Mouse (Mus musculus): Measurements from ENCODE around the gene Glis3. TPM values are rescaled to one million over a fixed set of nuclear protein-coding genes. Genes with fewer than 3 reads are reported as not detected.

Gene Glis3
- polyA plus RNA-seq, 1 experiment from 2014 or later: 7.9 TPM

DNA sequence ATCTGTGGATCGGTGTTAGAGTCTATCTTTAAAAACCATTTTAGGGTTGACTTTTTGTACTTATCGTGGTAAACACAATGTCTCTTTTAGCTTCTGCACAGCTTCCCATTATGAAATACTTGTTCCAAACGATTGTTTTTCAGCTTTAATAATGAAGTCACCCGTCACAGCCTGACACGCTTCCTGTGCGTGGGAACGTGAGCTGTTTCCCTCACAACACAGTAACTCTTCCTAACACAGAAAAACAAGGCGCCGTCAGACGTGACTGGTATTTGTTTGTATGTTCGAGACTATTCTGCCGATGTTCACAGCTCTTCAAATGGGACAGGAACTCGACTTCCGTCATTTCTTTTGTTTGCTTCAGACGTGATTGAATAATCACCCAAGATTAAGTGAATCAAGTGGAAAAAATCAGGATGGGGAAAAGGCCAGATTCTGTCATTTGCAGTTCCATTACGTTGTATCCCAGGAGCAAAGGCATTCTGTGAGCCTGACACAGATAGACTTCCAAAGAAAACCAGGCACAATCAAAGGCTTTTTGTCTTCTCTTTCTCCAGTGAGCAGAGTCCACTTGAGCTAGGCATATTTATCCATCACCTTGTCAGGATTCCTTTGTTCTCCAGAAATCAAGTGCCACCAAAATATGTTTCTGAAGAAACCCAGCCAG, 351.3 kb downstream of the Glis3 start:
- ATAC-seq (ENCODE audit: low FRiP score, low TSS enrichment): no peak
- H3K4me3 ChIP-seq (ENCODE audit: low read length): no peak overlapping the region
- WGBS: 77% methylated on average over 16 of the region's 16 CpGs

DNA sequence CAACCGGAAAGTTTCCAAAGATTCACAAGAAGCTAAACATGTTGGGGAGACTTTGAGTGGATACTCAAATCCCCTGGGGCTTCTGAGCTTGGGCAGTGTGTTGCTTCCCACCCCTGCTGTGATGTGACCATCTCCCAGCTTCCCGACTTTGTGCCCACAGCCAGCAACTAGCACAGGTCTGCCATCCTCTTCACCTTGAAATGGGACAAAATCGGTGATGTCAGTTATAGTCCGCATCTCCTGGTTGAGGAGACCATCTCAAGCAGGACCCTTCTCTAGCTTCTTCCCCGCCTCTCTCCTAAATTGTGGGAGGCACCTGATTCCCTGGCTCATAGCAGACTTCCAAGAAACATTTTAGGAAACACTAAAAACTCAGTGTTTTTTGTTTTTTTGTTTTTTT, 352.3 kb downstream of the Glis3 start:
- no peaks in the 10 kb centered on the region for H3K36me3 ChIP-seq (ENCODE audit: control insufficient read depth, insufficient read depth, low read length)
- H3K9ac ChIP-seq (ENCODE audit: low read depth, low read length): no peak overlapping the region
- H3K4me2 ChIP-seq (replicated peaks; ENCODE audit: low read depth, low read length): no peak overlapping the region
- H3K27ac ChIP-seq (ENCODE audit: low read depth, low read length): no peak overlapping the region
- H3K4me1 ChIP-seq (ENCODE audit: control insufficient read depth, insufficient read depth, low read length): no peaks in the 10 kb centered on the region
- no peaks in the 10 kb centered on the region for H3K9me3 ChIP-seq (ENCODE audit: control insufficient read depth, low read length)
- 89% methylated on average over 5 of the region's 5 CpGs for WGBS
- no peaks in the 10 kb centered on the region for H3K27me3 ChIP-seq (ENCODE audit: control insufficient read depth, insufficient read depth, low read length)
- ATAC-seq (ENCODE audit: low FRiP score, low TSS enrichment): no peak
- no peak overlapping the region for H3K4me3 ChIP-seq (ENCODE audit: low read length)

More for the DNA sequence above, 351.3 kb downstream of the Glis3 start:
- Histone ChIP-seq H3K27me3 (ENCODE audit: control insufficient read depth, insufficient read depth, low read length) (no peaks in the 10 kb centered on the region), H3K9me3 (ENCODE audit: control insufficient read depth, low read length) (no peaks in the 10 kb centered on the region), H3K9ac (ENCODE audit: low read depth, low read length) (no peak overlapping the region), H3K4me2 (replicated peaks; ENCODE audit: low read depth, low read length) (no peak overlapping the region), H3K4me1 (ENCODE audit: control insufficient read depth, insufficient read depth, low read length) (0 out of 2 replicates have a peak, but pooled peaks cover 5% of the 10 kb centered on the region), H3K36me3 (ENCODE audit: control insufficient read depth, insufficient read depth, low read length) (no peaks in the 10 kb centered on the region), H3K27ac (ENCODE audit: low read depth, low read length) (no peak overlapping the region)

DNA sequence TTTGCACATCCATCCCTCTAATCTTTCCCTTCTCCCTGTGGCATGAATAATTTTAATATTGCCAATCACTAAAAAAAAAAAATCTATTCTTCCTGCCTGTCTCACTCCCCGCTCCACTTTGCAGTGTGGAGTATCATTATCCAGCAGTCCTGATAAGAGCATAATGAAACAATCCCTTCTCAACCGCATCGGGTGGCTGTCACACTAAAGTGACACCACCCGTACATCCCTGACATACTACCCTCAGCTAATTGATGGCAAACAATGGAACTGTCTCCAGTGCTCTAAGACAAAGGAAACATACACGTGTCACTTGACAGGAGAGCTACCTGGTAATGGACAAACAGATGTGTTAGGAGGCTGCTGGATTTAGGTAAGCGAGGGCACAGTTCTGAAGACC, 373.8 kb downstream of the Glis3 start:
- no peaks in the 10 kb centered on the region for H3K36me3 ChIP-seq (ENCODE audit: control insufficient read depth, insufficient read depth, low read length)
- H3K9ac ChIP-seq (ENCODE audit: low read depth, low read length): no peak overlapping the region
- no peak overlapping the region for H3K4me2 ChIP-seq (replicated peaks; ENCODE audit: low read depth, low read length)
- no peak overlapping the region for H3K27ac ChIP-seq (ENCODE audit: low read depth, low read length)
- no peak for ATAC-seq (ENCODE audit: low FRiP score, low TSS enrichment)
- no peaks in the 10 kb centered on the region for H3K4me1 ChIP-seq (ENCODE audit: control insufficient read depth, insufficient read depth, low read length)
- 54% methylated on average over 6 of the region's 6 CpGs for WGBS
- H3K9me3 ChIP-seq (ENCODE audit: control insufficient read depth, low read length): no peaks in the 10 kb centered on the region
- H3K4me3 ChIP-seq (ENCODE audit: low read length): no peak overlapping the region
- H3K27me3 ChIP-seq (ENCODE audit: control insufficient read depth, insufficient read depth, low read length): no peaks in the 10 kb centered on the region

DNA sequence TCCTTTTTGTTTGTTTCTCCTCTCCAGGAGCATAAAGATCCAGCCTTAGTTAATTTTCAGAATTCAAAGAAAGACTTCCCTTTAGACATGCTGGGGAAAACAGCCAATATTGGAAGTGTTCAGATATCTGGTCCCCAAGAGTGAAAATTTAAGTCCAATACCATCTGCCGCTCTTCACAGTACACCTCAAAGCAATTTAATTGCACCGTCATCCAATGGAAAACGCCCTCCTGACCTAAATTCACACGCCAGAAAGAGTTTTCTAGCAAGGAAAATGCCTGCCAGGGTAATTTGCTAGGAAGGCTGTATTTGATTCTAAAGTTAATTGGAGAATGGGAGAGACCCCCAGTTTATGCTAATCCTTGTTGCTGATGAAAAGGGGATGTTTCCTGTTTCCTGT, 374.4 kb downstream of the Glis3 start:
- Histone ChIP-seq H3K4me3 (ENCODE audit: low read length) (no peak overlapping the region), H3K36me3 (ENCODE audit: control insufficient read depth, insufficient read depth, low read length) (no peaks in the 10 kb centered on the region), H3K9ac (ENCODE audit: low read depth, low read length) (no peak overlapping the region), H3K27me3 (ENCODE audit: control insufficient read depth, insufficient read depth, low read length) (no peaks in the 10 kb centered on the region), H3K27ac (ENCODE audit: low read depth, low read length) (no peak overlapping the region), H3K9me3 (ENCODE audit: control insufficient read depth, low read length) (no peaks in the 10 kb centered on the region), H3K4me2 (replicated peaks; ENCODE audit: low read depth, low read length) (no peak overlapping the region), H3K4me1 (ENCODE audit: control insufficient read depth, insufficient read depth, low read length) (no peaks in the 10 kb centered on the region)
- WGBS: 26% methylated on average over 4 of the region's 4 CpGs
- ATAC-seq (ENCODE audit: low FRiP score, low TSS enrichment): no peak

DNA sequence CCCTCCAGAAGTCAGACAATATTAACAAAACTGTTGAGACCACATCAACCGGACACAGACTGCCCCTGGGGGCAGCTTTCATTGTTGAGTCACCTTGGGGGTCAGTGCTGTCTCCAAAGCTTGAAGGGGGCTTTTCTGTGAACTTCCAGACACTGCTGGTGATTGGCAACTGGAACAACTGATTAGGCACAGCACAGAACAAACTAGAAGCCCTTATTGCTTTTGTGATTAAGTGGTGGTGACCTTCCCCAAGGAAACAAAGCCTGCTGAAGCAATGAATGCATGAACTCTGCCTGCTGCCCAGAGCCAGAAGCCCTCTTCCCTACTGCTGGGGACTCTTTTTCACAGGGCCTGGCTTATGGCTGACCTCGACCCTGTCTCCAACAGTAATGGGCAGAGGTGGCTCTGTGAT, 377.0 kb downstream of the Glis3 start:
- no peak overlapping the region for H3K27ac ChIP-seq (ENCODE audit: low read depth, low read length)
- H3K9ac ChIP-seq (ENCODE audit: low read depth, low read length): no peak overlapping the region
- 42% methylated on average over 2 of the region's 2 CpGs for WGBS
- no peak for ATAC-seq (ENCODE audit: low FRiP score, low TSS enrichment)
- H3K36me3 ChIP-seq (ENCODE audit: control insufficient read depth, insufficient read depth, low read length): no peaks in the 10 kb centered on the region
- no peak overlapping the region for H3K4me3 ChIP-seq (ENCODE audit: low read length)
- no peak overlapping the region for H3K4me2 ChIP-seq (replicated peaks; ENCODE audit: low read depth, low read length)
- no peaks in the 10 kb centered on the region for H3K4me1 ChIP-seq (ENCODE audit: control insufficient read depth, insufficient read depth, low read length)
- H3K27me3 ChIP-seq (ENCODE audit: control insufficient read depth, insufficient read depth, low read length): no peaks in the 10 kb centered on the region
- H3K9me3 ChIP-seq (ENCODE audit: control insufficient read depth, low read length): no peaks in the 10 kb centered on the region

DNA sequence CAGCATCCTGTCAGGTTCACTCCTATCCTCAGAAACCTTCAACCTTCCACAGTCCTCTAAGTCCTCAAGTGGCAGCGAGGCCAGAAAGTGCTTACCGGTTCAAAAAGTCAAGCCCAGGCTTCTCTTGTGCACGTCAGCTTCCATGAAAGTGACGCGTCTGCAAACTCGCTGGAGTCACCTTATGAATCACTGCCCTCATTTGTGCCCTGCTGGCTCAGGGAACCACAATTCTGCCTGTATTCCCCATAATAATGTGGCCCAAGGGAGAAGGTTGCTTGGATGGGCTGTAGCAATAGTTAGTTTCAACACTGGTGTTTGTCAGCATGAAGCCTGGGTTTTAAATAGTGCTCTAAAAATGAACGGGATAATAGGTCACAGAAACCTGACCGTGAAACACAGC, 379.7 kb downstream of the Glis3 start:
- Histone ChIP-seq H3K4me1 (ENCODE audit: control insufficient read depth, insufficient read depth, low read length) (no peaks in the 10 kb centered on the region), H3K4me2 (replicated peaks; ENCODE audit: low read depth, low read length) (no peak overlapping the region), H3K27me3 (ENCODE audit: control insufficient read depth, insufficient read depth, low read length) (no peaks in the 10 kb centered on the region), H3K9me3 (ENCODE audit: control insufficient read depth, low read length) (no peaks in the 10 kb centered on the region), H3K27ac (ENCODE audit: low read depth, low read length) (no peak overlapping the region), H3K9ac (ENCODE audit: low read depth, low read length) (no peak overlapping the region), H3K36me3 (ENCODE audit: control insufficient read depth, insufficient read depth, low read length) (no peaks in the 10 kb centered on the region), H3K4me3 (ENCODE audit: low read length) (no peak overlapping the region)
- ATAC-seq (ENCODE audit: low FRiP score, low TSS enrichment): no peak
- WGBS: 71% methylated on average over 8 of the region's 8 CpGs

DNA sequence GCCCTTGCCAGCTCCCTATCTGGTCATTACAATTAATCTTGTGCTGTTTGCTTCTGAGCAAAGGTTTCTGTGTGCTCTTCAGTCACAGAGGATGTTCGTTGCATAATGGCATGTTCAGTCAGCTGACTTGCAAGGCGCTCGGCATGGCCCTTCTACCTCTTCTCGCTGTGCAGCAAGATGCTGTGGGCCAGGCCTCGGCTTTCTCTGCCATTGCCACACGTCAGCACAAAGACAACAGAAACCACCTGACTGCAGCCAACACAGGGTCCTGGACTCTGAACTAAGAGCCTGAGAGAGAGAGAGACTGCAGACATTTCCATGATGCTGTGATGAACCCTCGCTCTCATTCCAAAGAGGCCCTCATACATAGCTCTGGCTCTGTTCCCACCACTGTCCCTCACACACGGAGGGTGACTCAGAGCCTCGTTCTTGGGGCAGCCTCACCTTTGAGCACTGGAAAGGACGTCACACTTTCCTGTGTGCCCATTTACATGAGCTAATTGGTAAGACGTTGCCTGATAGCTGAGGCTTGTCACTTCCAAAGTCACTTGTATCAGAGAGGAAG, 380.6 kb downstream of the Glis3 start:
- no peak overlapping the region for H3K9ac ChIP-seq (ENCODE audit: low read depth, low read length)
- H3K4me2 ChIP-seq (replicated peaks; ENCODE audit: low read depth, low read length): no peak overlapping the region
- WGBS: 67% methylated on average over 11 of the region's 11 CpGs
- H3K27ac ChIP-seq (ENCODE audit: low read depth, low read length): no peak overlapping the region
- H3K4me3 ChIP-seq (ENCODE audit: low read length): no peak overlapping the region
- H3K4me1 ChIP-seq (ENCODE audit: control insufficient read depth, insufficient read depth, low read length): no peaks in the 10 kb centered on the region
- H3K27me3 ChIP-seq (ENCODE audit: control insufficient read depth, insufficient read depth, low read length): no peaks in the 10 kb centered on the region
- no peaks in the 10 kb centered on the region for H3K36me3 ChIP-seq (ENCODE audit: control insufficient read depth, insufficient read depth, low read length)
- H3K9me3 ChIP-seq (ENCODE audit: control insufficient read depth, low read length): no peaks in the 10 kb centered on the region
- no peak for ATAC-seq (ENCODE audit: low FRiP score, low TSS enrichment)

DNA sequence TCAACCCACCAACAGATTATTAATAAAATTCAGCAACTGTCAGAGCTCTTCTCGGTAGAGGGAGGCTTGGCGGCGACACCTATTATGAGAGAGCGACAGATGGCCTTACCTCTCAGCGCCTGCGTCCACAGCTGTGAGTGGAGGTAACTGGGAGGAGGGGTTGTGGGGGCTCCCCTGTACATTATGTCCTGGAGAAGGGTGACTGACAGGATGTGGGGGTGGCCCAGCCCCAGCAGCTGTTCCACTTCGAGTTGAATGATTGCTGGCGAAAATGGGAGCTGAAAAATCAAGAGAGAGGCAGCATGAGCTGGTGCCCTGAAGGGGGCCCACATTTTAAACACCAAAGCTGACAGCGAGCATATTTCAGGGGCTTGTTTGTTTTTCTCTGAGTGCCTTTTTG, 381.2 kb downstream of the Glis3 start:
- H3K4me3 ChIP-seq (ENCODE audit: low read length): no peak overlapping the region
- H3K27ac ChIP-seq (ENCODE audit: low read depth, low read length): no peak overlapping the region
- no peak overlapping the region for H3K4me2 ChIP-seq (replicated peaks; ENCODE audit: low read depth, low read length)
- H3K36me3 ChIP-seq (ENCODE audit: control insufficient read depth, insufficient read depth, low read length): no peaks in the 10 kb centered on the region
- no peaks in the 10 kb centered on the region for H3K27me3 ChIP-seq (ENCODE audit: control insufficient read depth, insufficient read depth, low read length)
- no peak for ATAC-seq (ENCODE audit: low FRiP score, low TSS enrichment)
- no peaks in the 10 kb centered on the region for H3K9me3 ChIP-seq (ENCODE audit: control insufficient read depth, low read length)
- no peaks in the 10 kb centered on the region for H3K4me1 ChIP-seq (ENCODE audit: control insufficient read depth, insufficient read depth, low read length)
- 46% methylated on average over 9 of the region's 9 CpGs for WGBS
- no peak overlapping the region for H3K9ac ChIP-seq (ENCODE audit: low read depth, low read length)

DNA sequence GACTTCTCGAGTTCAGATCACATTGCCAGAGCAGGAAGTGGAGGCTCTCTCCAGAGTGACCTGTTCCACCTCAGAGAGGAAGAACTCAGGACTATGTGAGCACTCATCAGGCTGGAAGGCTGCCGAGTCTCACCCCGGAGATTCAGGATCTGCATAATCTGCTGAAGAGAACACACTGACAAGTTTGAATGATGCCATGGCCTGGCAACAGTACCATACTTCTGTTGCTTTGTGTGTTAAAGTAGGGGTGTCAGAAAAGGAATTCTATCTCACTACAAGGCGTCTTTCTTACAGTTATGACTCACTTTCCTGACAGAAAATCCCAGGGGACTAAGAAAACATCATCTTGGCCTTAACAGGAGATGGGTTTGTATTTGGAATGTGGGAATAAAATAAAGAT, 388.3 kb downstream of the Glis3 start:
- Histone ChIP-seq H3K9ac (ENCODE audit: low read depth, low read length) (no peak overlapping the region), H3K4me2 (replicated peaks; ENCODE audit: low read depth, low read length) (no peak overlapping the region)

More for the DNA sequence above, 388.3 kb downstream of the Glis3 start:
- Histone ChIP-seq H3K36me3 (ENCODE audit: control insufficient read depth, insufficient read depth, low read length) (no peaks in the 10 kb centered on the region), H3K27me3 (ENCODE audit: control insufficient read depth, insufficient read depth, low read length) (no peaks in the 10 kb centered on the region), H3K27ac (ENCODE audit: low read depth, low read length) (no peak overlapping the region), H3K4me3 (ENCODE audit: low read length) (no peak overlapping the region), H3K4me1 (ENCODE audit: control insufficient read depth, insufficient read depth, low read length) (no peaks in the 10 kb centered on the region), H3K9me3 (ENCODE audit: control insufficient read depth, low read length) (no peaks in the 10 kb centered on the region)
- WGBS: 79% methylated on average over 4 of the region's 4 CpGs
- no peak for ATAC-seq (ENCODE audit: low FRiP score, low TSS enrichment)

Measured in kidney, embryonic 14.5 days (tissue).